Mouse (Mus musculus) G1E (cell line): ENCODE results near the gene Stx8.

Source experiments
- CTCF ChIP-seq: IDR thresholded peaks from 2 replicates; pipeline ENCODE4 v1.5.1; 2012; ENCODE audit warnings: low read depth, low read length, inconsistent platforms, mixed read lengths
- GATA1 ChIP-seq: IDR thresholded peaks from 2 replicates; pipeline ENCODE4 v1.6.1; 2012; ENCODE audit warnings: borderline replicate concordance, low read length, inconsistent platforms, mixed read lengths
- TAL1 ChIP-seq: conservative IDR thresholded peaks from 2 replicates; pipeline ENCODE4 v1.6.1; 2012; ENCODE audit warnings: low read depth, low read length, inconsistent platforms, mixed read lengths

DNA sequence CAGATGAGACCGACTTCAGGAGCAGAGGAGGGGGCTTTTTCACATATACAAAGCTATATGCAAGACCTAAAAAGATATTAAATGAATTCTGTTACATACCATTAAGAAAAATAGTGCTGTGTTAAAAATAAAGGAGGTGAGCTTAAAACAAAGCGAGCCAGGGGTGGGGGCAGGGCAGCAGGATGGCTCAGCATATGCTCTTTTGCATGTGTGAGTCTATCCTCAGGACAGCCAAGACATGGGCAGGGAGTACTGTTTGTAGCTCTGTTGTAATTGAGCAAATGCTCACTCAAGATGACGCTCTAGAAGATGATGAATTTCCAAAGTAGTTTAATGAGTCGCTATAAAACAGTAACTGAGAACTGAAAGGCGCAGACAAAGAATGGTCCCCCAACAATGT is 198.4 kb downstream of the Stx8 start:
- TF ChIP-seq CTCF, result no peak
- no peak for TF ChIP-seq TAL1
- no peak for TF ChIP-seq GATA1
